Comparison of ENCODE assay signal across 22 mouse cellular contexts in the genomic region with DNA sequence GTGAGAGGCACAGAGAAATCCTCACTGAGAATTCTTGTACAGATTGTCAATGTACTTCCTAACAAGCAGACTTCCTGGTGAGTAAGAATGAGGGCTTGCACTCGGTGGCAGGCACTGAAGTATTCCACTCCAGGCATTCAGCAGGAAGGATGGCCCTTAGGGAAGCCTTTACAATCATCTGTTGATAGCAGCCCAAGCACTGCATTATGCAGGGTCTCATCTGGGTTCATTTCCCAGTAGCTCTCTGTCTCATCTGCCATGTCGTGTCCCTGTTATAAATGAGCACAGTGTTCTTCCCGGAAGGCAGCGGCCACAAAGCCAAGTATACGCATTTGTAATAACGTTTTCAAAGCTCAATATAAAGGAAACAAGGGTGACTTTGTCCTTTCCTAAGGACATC. TPM values are rescaled to one million over a fixed set of nuclear protein-coding genes. Genes with fewer than 3 reads are reported as not detected.
DNase-seq lines count a peak whose midpoint lies in the region; ATAC-seq lines count a peak whose summit lies in the region.
"Had no signal": no experiment of that assay in that cellular context is flagged by ENCODE, and none has a peak within 500 bp of the region (broad histone marks: within the 10 kb centered on the region; RNA-seq: fewer than 3 reads in every experiment).

No protein-coding gene starts in this region.

- no peak overlapping the region for H3K4me3 ChIP-seq in embryonic facial prominence, embryonic 14.5 days (ENCODE audit: low read depth, low read length)
- no peak overlapping the region for H3K4me3 ChIP-seq in embryonic facial prominence, embryonic 10.5 days
- H3K4me3 ChIP-seq: embryonic facial prominence, embryonic 13.5 days; forebrain, embryonic 15.5 days; heart, embryonic 10.5 days; hindbrain, embryonic 15.5 days; limb, embryonic 15.5 days; liver, embryonic 15.5 days; neural tube, embryonic 13.5 days had no signal

- intact Hi-C loops in left cerebral cortex, postnatal 25 days (cut with DNase I): no loop called here
- intact Hi-C loops in left cerebral cortex, postnatal 36 days (cut with DNase I): no loop called here

- no peaks in the 10 kb centered on the region for H3K27me3 ChIP-seq in embryonic facial prominence, embryonic 14.5 days (replicated peaks; ENCODE audit: control insufficient read depth, insufficient read depth, low read length)
- no peaks in the 10 kb centered on the region for H3K27me3 ChIP-seq in embryonic facial prominence, embryonic 10.5 days (replicated peaks; ENCODE audit: low read depth, poor library complexity, severe bottlenecking)
- H3K27me3 ChIP-seq: embryonic facial prominence, embryonic 13.5 days; forebrain, embryonic 15.5 days; hindbrain, embryonic 15.5 days; limb, embryonic 15.5 days; liver, embryonic 15.5 days; neural tube, embryonic 13.5 days had no signal

- H3K27ac ChIP-seq in embryonic facial prominence, embryonic 14.5 days (replicated peaks; ENCODE audit: low read depth, low read length): no peak overlapping the region
- no peak overlapping the region for H3K27ac ChIP-seq in embryonic facial prominence, embryonic 10.5 days (replicated peaks)
- H3K27ac ChIP-seq: embryonic facial prominence, embryonic 13.5 days; forebrain, embryonic 15.5 days; heart, embryonic 10.5 days; hindbrain, embryonic 15.5 days; kidney, postnatal 0 days; limb, embryonic 15.5 days; liver, embryonic 15.5 days; neural tube, embryonic 13.5 days had no signal

- no peaks in the 10 kb centered on the region for H3K9me3 ChIP-seq in embryonic facial prominence, embryonic 14.5 days (ENCODE audit: control insufficient read depth, low read length)
- no peaks in the 10 kb centered on the region for H3K9me3 ChIP-seq in embryonic facial prominence, embryonic 10.5 days
- H3K9me3 ChIP-seq: embryonic facial prominence, embryonic 13.5 days; forebrain, embryonic 15.5 days; G1E; heart, embryonic 10.5 days; hindbrain, embryonic 15.5 days; limb, embryonic 15.5 days; liver, embryonic 15.5 days; neural tube, embryonic 13.5 days had no signal

- no peak overlapping the region for H3K9ac ChIP-seq in embryonic facial prominence, embryonic 14.5 days (ENCODE audit: low read depth, low read length)
- H3K9ac ChIP-seq: forebrain, embryonic 15.5 days; hindbrain, embryonic 15.5 days; limb, embryonic 15.5 days; liver, embryonic 15.5 days; neural tube, embryonic 13.5 days had no signal

- 44% methylated on average over 6 of the region's 6 CpGs for WGBS in embryonic facial prominence, embryonic 14.5 days
- 41% methylated on average over 6 of the region's 6 CpGs for WGBS in embryonic facial prominence, embryonic 10.5 days

- no peaks in the 10 kb centered on the region for H3K36me3 ChIP-seq in embryonic facial prominence, embryonic 14.5 days (ENCODE audit: control insufficient read depth, insufficient read depth, low read length)
- no peaks in the 10 kb centered on the region for H3K36me3 ChIP-seq in embryonic facial prominence, embryonic 10.5 days (replicated peaks)
- H3K36me3 ChIP-seq: embryonic facial prominence, embryonic 13.5 days; forebrain, embryonic 15.5 days; heart, embryonic 10.5 days; hindbrain, embryonic 15.5 days; limb, embryonic 15.5 days; liver, embryonic 15.5 days; neural tube, embryonic 13.5 days had no signal

- peak; percentile 23 for DNase-seq in embryonic facial prominence, embryonic 14.5 days (ENCODE audit: low spot score)
- no peak for DNase-seq in embryonic facial prominence, embryonic 10.5 days (ENCODE audit: low spot score)
- peak; percentile 4 to 35 for DNase-seq in left cerebral cortex, postnatal 25 days (ENCODE audit: low spot score in 2 of 2)
- DNase-seq in left cerebral cortex, postnatal 36 days (ENCODE audit: low spot score in 2 of 2): no peak
- DNase-seq in brain, adult 2 months (ENCODE audit: low read depth, low spot score): peak; percentile 61
- peak; percentile 53 for DNase-seq in layer of hippocampus, adult 9-11 months
- no peak for DNase-seq in adrenal gland, postnatal 14 days
- no peak for DNase-seq in adrenal gland, postnatal 10 days
- DNase-seq: cerebellum, adult 8-10 months; gastrocnemius, postnatal 36 days; kidney, adult 11 months; spleen, adult 18-20 months; thymus, postnatal 36 days had no signal

- ATAC-seq in embryonic facial prominence, embryonic 14.5 days (ENCODE audit: low read depth): no peak
- ATAC-seq: forebrain, embryonic 15.5 days had no signal

- no peaks in the 10 kb centered on the region for H3K4me1 ChIP-seq in embryonic facial prominence, embryonic 14.5 days (ENCODE audit: control insufficient read depth, insufficient read depth, low read length)
- peaks cover 13% of the 10 kb centered on the region for H3K4me1 ChIP-seq in embryonic facial prominence, embryonic 10.5 days
- H3K4me1 ChIP-seq: forebrain, embryonic 15.5 days; hindbrain, embryonic 15.5 days; limb, embryonic 15.5 days; liver, embryonic 15.5 days had no signal

- H3K4me2 ChIP-seq in embryonic facial prominence, embryonic 14.5 days (ENCODE audit: low read depth, low read length): no peak overlapping the region
- H3K4me2 ChIP-seq: embryonic facial prominence, embryonic 13.5 days; forebrain, embryonic 15.5 days; hindbrain, embryonic 15.5 days; limb, embryonic 15.5 days; liver, embryonic 15.5 days; neural tube, embryonic 13.5 days had no signal

RNA-seq across cellular contexts. Expression of a gene that starts 48.9 kb away (rescaled TPM):
- 19.8 and 21.3 TPM in 2 replicates for polyA plus RNA-seq in embryonic facial prominence, embryonic 14.5 days (2014; fragmentation: Nextera tagmentation; extraction: Ambion mirVana)
- 14.9 and 17.2 TPM in 2 replicates for polyA plus RNA-seq in embryonic facial prominence, embryonic 10.5 days (2016; fragmentation: Nextera tagmentation; extraction: Ambion mirVana)
- 10 to 100 TPM; 27.9 to 28.1 TPM for total RNA-seq in left cerebral cortex, postnatal 25 days (2021)
- total RNA-seq in left cerebral cortex, postnatal 36 days (2021): 10 to 100 TPM; 26.8 to 34.0 TPM
- 20.2 and 22.6 TPM in 2 replicates for total RNA-seq in adrenal gland, postnatal 14 days (2021)
- total RNA-seq in adrenal gland, postnatal 10 days (2021): 10 to 100 TPM; 16.5 to 19.9 TPM

RNA-seq across cellular contexts. Expression of a gene that starts 52.6 kb away (rescaled TPM):
- polyA plus RNA-seq in embryonic facial prominence, embryonic 14.5 days (2014; fragmentation: Nextera tagmentation; extraction: Ambion mirVana): 66.1 and 66.4 TPM in 2 replicates
- polyA plus RNA-seq in embryonic facial prominence, embryonic 10.5 days (2016; fragmentation: Nextera tagmentation; extraction: Ambion mirVana): 112 and 119 TPM in 2 replicates
- total RNA-seq in left cerebral cortex, postnatal 25 days (2021): 10 to 100 TPM; 58.8 to 59.8 TPM
- total RNA-seq in left cerebral cortex, postnatal 36 days (2021): 10 to 100 TPM; 55.5 to 71.2 TPM
- total RNA-seq in adrenal gland, postnatal 14 days (2021): 56.7 and 65.8 TPM in 2 replicates
- 10 to 100 TPM; 51.4 to 56.7 TPM for total RNA-seq in adrenal gland, postnatal 10 days (2021)

Comparison
In these comparisons a context has a peak if more than half of its experiments do, and no peak if none do; other contexts are left out.
1. DNase-seq: peak in embryonic facial prominence, embryonic 14.5 days (single experiment), left cerebral cortex, postnatal 25 days (2 of 2), brain, adult 2 months (single experiment) and layer of hippocampus, adult 9-11 months (single experiment); none in embryonic facial prominence, embryonic 10.5 days (single experiment), left cerebral cortex, postnatal 36 days (0 of 2), adrenal gland, postnatal 14 days (single experiment) and adrenal gland, postnatal 10 days (single experiment).